Mouse (Mus musculus): ENCODE measurements around the gene Txn2. TPM values are rescaled to one million over a fixed set of nuclear protein-coding genes. Genes with fewer than 3 reads are reported as not detected.

Gene Txn2
- polyA plus RNA-seq, 1 experiment, result 396 TPM

- H3K4me3 ChIP-seq (ENCODE audit: insufficient read depth, low read depth, low read length), result no peak overlapping the region
- H3K27ac ChIP-seq (ENCODE audit: insufficient read depth, low read depth, low read length), result no peak overlapping the region
- no peaks in the 10 kb centered on the region for H3K27me3 ChIP-seq (replicated peaks; ENCODE audit: control insufficient read depth, insufficient read depth, low read length)
- no peaks in the 10 kb centered on the region for H3K36me3 ChIP-seq (ENCODE audit: control insufficient read depth, insufficient read depth, low read length)
- TF ChIP-seq CTCF (conservative IDR thresholded peaks at IDR 0.05; ENCODE audit: insufficient read depth, insufficient read length, low read depth, low read length) (no peak), POLR2A (IDR thresholded peaks at IDR 0.05; ENCODE audit: low read depth, low read length) (no peak)
- H3K4me1 ChIP-seq (ENCODE audit: control insufficient read depth, insufficient read depth, low read length), result peaks cover 17% of the 10 kb centered on the region
- DNase-seq, result no peak
- 84% methylated on average over 3 of the region's 3 CpGs for WGBS
Observed at GRCm38 (mm10) chr15:77952921-77953320, 24.1 kb upstream of the Txn2 start.

- no peak overlapping the region for H3K4me3 ChIP-seq (ENCODE audit: insufficient read depth, low read depth, low read length)
- WGBS, result 35% methylated on average over 7 of the region's 7 CpGs
- peak; percentile 89 for DNase-seq
- no peaks in the 10 kb centered on the region for H3K36me3 ChIP-seq (ENCODE audit: control insufficient read depth, insufficient read depth, low read length)
- no peak for TF ChIP-seq POLR2A (IDR thresholded peaks at IDR 0.05; ENCODE audit: low read depth, low read length)
- no peak for TF ChIP-seq CTCF (conservative IDR thresholded peaks at IDR 0.05; ENCODE audit: insufficient read depth, insufficient read length, low read depth, low read length)
- peak overlapping the region; percentile 53; the same call in 1 of the 2 replicates for H3K27ac ChIP-seq (ENCODE audit: insufficient read depth, low read depth, low read length)
- peaks cover 10% of the 10 kb centered on the region for H3K4me1 ChIP-seq (ENCODE audit: control insufficient read depth, insufficient read depth, low read length)
- H3K27me3 ChIP-seq (replicated peaks; ENCODE audit: control insufficient read depth, insufficient read depth, low read length), result no peaks in the 10 kb centered on the region
Observed at GRCm38 (mm10) chr15:77949061-77949460, 20.3 kb upstream of the Txn2 start.

- H3K27ac ChIP-seq (ENCODE audit: insufficient read depth, low read depth, low read length), result no peak overlapping the region
- no peaks in the 10 kb centered on the region for H3K36me3 ChIP-seq (ENCODE audit: control insufficient read depth, insufficient read depth, low read length)
- H3K27me3 ChIP-seq (replicated peaks; ENCODE audit: control insufficient read depth, insufficient read depth, low read length), result no peaks in the 10 kb centered on the region
- WGBS, result 79% methylated on average over 4 of the region's 4 CpGs
- TF ChIP-seq POLR2A (IDR thresholded peaks at IDR 0.05; ENCODE audit: low read depth, low read length) (no peak), CTCF (conservative IDR thresholded peaks at IDR 0.05; ENCODE audit: insufficient read depth, insufficient read length, low read depth, low read length) (no peak)
- H3K4me1 ChIP-seq (ENCODE audit: control insufficient read depth, insufficient read depth, low read length), result peaks cover 10% of the 10 kb centered on the region
- H3K4me3 ChIP-seq (ENCODE audit: insufficient read depth, low read depth, low read length), result no peak overlapping the region
- peak; percentile 35 for DNase-seq
Observed at GRCm38 (mm10) chr15:77945711-77946110, 16.9 kb upstream of the Txn2 start.

GRCm38 (mm10) chr15:77941563-77941962 is 12.8 kb upstream of the Txn2 start:
- no peak overlapping the region for H3K4me3 ChIP-seq (ENCODE audit: insufficient read depth, low read depth, low read length)
- TF ChIP-seq POLR2A (IDR thresholded peaks at IDR 0.05; ENCODE audit: low read depth, low read length), result no peak
- no peak for TF ChIP-seq CTCF (conservative IDR thresholded peaks at IDR 0.05; ENCODE audit: insufficient read depth, insufficient read length, low read depth, low read length)
- H3K4me1 ChIP-seq (ENCODE audit: control insufficient read depth, insufficient read depth, low read length), result no peaks in the 10 kb centered on the region; the same call in 1 of the 2 replicates
- H3K27ac ChIP-seq (ENCODE audit: insufficient read depth, low read depth, low read length), result no peak overlapping the region
- no peaks in the 10 kb centered on the region for H3K36me3 ChIP-seq (ENCODE audit: control insufficient read depth, insufficient read depth, low read length)
- no peak for DNase-seq
- no peaks in the 10 kb centered on the region for H3K27me3 ChIP-seq (replicated peaks; ENCODE audit: control insufficient read depth, insufficient read depth, low read length)
- 75% methylated on average over 3 of the region's 3 CpGs for WGBS

GRCm38 (mm10) chr15:77938516-77938915 is 9.7 kb upstream of the Txn2 start:
- no peaks in the 10 kb centered on the region for H3K36me3 ChIP-seq (ENCODE audit: control insufficient read depth, insufficient read depth, low read length)
- no peaks in the 10 kb centered on the region for H3K27me3 ChIP-seq (replicated peaks; ENCODE audit: control insufficient read depth, insufficient read depth, low read length)
- H3K4me1 ChIP-seq (ENCODE audit: control insufficient read depth, insufficient read depth, low read length), result peaks cover 11% of the 10 kb centered on the region
- TF ChIP-seq CTCF (conservative IDR thresholded peaks at IDR 0.05; ENCODE audit: insufficient read depth, insufficient read length, low read depth, low read length) (no peak), POLR2A (IDR thresholded peaks at IDR 0.05; ENCODE audit: low read depth, low read length) (no peak)
- no peak overlapping the region for H3K27ac ChIP-seq (ENCODE audit: insufficient read depth, low read depth, low read length)
- peak; percentile 42 for DNase-seq
- 48% methylated on average over 5 of the region's 5 CpGs for WGBS
- no peak overlapping the region for H3K4me3 ChIP-seq (ENCODE audit: insufficient read depth, low read depth, low read length)

- Histone ChIP-seq H3K36me3 (ENCODE audit: control insufficient read depth, insufficient read depth, low read length) (no peaks in the 10 kb centered on the region), H3K27ac (ENCODE audit: insufficient read depth, low read depth, low read length) (no peak overlapping the region), H3K27me3 (replicated peaks; ENCODE audit: control insufficient read depth, insufficient read depth, low read length) (no peaks in the 10 kb centered on the region), H3K4me3 (ENCODE audit: insufficient read depth, low read depth, low read length) (no peak overlapping the region), H3K4me1 (ENCODE audit: control insufficient read depth, insufficient read depth, low read length) (peaks cover 15% of the 10 kb centered on the region)
- TF ChIP-seq POLR2A (IDR thresholded peaks at IDR 0.05; ENCODE audit: low read depth, low read length), result no peak
- no peak for TF ChIP-seq CTCF (conservative IDR thresholded peaks at IDR 0.05; ENCODE audit: insufficient read depth, insufficient read length, low read depth, low read length)
- WGBS, result 73% methylated on average over 14 of the region's 14 CpGs
- no peak for DNase-seq
Observed at GRCm38 (mm10) chr15:77935673-77936375, 7.0 kb upstream of the Txn2 start.

GRCm38 (mm10) chr15:77934968-77935367 is 6.2 kb upstream of the Txn2 start:
- no peak overlapping the region for H3K4me3 ChIP-seq (ENCODE audit: insufficient read depth, low read depth, low read length)
- no peak for DNase-seq
- H3K4me1 ChIP-seq (ENCODE audit: control insufficient read depth, insufficient read depth, low read length), result peaks cover 15% of the 10 kb centered on the region
- TF ChIP-seq POLR2A (IDR thresholded peaks at IDR 0.05; ENCODE audit: low read depth, low read length) (no peak), CTCF (conservative IDR thresholded peaks at IDR 0.05; ENCODE audit: insufficient read depth, insufficient read length, low read depth, low read length) (no peak)
- H3K36me3 ChIP-seq (ENCODE audit: control insufficient read depth, insufficient read depth, low read length), result no peaks in the 10 kb centered on the region
- H3K27me3 ChIP-seq (replicated peaks; ENCODE audit: control insufficient read depth, insufficient read depth, low read length), result no peaks in the 10 kb centered on the region
- no peak overlapping the region for H3K27ac ChIP-seq (ENCODE audit: insufficient read depth, low read depth, low read length)
- WGBS, result 70% methylated on average over 5 of the region's 5 CpGs
